Mouse (Mus musculus): ENCODE data around the gene Fam172a. TPM values are rescaled to one million over a fixed set of nuclear protein-coding genes. Genes with fewer than 3 reads are reported as not detected.

Gene Fam172a
- total RNA-seq, 2 experiments from 2014 or later: 19.3 to 21.6 TPM

DNA sequence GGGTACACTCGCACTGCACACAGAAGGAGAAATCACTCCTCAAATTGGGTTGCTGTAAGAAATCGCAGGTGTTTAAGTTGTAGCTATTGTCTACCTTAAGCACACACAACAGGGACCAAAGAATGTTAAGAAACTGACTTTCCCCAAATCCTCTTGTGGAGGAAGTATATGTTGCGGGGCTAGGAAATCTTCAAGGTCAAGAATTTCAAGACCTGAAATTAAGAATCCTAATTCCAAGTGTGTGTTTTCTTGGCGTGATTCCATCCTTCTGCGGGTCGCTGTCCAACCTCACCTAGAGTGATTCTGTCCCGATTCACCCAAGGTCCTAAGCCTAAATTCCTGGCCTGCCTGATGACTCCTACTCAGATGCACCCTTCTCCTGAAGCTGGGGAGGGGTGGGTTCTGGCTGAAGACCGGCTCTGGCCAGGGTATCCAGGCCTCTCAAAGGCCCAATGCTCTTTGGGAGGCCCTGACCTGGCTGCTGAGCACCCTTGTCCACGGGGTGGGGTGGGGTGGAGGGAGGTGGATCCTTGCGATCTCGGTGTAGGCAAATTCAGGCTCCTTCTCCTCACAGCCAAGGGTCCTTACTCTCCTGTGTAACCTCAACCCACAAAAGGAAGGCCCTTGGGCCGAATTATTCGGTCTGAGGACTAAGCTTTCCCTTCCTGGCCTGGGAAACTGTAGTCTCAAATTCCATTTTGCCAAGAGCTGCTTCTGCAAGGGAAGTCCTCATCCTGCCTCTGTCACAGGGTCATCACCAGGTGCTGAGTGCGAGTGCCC lies 509.6 kb downstream of the Fam172a start:
- DNase-seq (ENCODE audit: low spot score in 2 of 2): no peak

DNA sequence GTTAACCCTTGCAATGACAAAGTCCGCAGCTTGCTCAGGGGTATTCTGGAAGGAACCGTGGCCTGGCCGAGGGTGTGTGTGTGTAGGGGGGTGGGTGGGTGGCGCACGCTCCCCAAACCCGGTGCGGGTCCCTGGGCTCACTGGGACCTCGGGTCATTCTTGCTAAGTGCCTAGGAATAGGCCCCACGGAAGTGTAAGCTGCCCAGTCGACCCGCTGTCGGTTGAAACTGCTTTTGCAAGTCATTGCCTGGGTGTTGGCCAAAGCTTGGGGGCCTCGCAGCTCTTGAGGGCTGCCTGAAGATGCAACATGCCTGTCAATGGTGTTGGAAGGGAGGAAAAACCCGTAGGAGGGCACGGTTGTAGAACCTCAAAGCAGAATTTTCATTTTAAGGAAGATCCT lies 510.3 kb downstream of the Fam172a start:
- DNase-seq (ENCODE audit: low spot score in 2 of 2): no peak

- no peak for DNase-seq (ENCODE audit: low spot score in 2 of 2)
Observed at GRCm38 (mm10) chr13:78213155-78213554, 511.3 kb downstream of the Fam172a start.

DNA sequence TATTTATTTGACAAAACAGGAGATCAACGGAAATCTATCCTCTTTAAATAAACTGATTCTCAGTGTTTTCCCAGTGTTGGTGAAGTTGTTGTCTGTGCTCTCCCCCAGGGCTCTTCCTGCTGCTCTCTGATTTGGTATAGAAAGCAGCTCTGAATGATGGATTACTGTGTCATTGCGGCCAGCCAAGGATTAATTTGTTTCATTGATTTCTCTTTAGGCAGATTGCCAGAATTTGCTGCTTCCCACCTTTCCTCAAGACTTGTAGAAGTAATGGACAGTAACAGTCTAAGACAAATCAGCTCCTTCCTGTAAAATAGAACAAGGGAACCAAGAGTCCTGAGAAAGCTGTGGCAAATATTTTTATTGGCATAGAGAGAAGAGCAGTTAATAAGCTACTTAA lies 513.4 kb downstream of the Fam172a start:
- DNase-seq (ENCODE audit: low spot score in 2 of 2): no peak
